Mouse (Mus musculus) gastrocnemius, adult 2 months (tissue): ENCODE measurements around the gene Gm49661. TPM values are rescaled to one million over a fixed set of nuclear protein-coding genes. Genes with fewer than 3 reads are reported as not detected.

Experiments used
- DNase-seq: peaks from one replicate; pipeline ENCODE4 v3.0.0; 2022
- H3K27ac ChIP-seq: fragments of 200-600 bp; 2 replicates; pipeline ENCODE4 v1.8.1; 2022; ENCODE audit warnings: mild to moderate bottlenecking
- H3K4me3 ChIP-seq: fragments of 200-600 bp; 2 replicates; pipeline ENCODE4 v1.8.1; 2022; ENCODE audit warnings: mild to moderate bottlenecking, moderate library complexity
- CTCF ChIP-seq: fragments of 200-600 bp; IDR thresholded peaks from 2 replicates; pipeline ENCODE4 v1.8.1; 2022; ENCODE audit warnings: antibody characterized with exemption, mild to moderate bottlenecking, moderate library complexity
- intact Hi-C: fragments of 180-260 bp; cut with DNase I; formaldehyde crosslinking; loops from one replicate; pipeline ENCODE4 v1.15.1; 2025
- total RNA-seq, 2 experiments: library from RNA; stranded (reverse); gene quantifications; 2 replicates each; pipeline ENCODE4 v1.2.3; 2021

Gm49661 gene
- total RNA-seq, 2 experiments from 2014 or later, result not detected

DNA sequence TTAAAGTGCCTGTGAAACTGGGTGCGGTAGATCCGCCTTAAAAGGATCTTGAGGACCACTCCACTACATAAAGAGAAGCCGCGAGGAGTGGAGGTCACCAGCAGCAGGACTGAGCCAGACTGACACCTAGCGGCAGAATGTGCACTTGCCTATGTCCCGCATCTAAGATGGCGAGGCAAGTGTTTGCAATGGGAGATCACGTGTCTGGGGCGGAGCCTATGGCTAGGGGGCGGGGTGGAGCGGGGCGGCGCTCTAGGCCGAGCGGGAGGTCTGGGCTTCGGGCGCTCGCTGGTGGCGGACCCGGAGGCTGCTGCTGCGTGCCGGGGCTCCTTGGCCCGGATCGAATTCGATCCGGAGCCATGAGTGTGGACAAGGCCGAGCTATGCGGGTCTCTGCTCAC is 21.1 kb upstream of the Gm49661 start, which contains the start of gene Hook2:
Hook2 (plus strand) TSS at position 255 of the 400 bp plus-strand sequence.
- intact Hi-C loops, result loop anchor here (1.0 kb wide), 1 partner anchor 15 kb away; no protein-coding TSS in a partner anchor
- peak within 1 kb of the TSS; percentile 83 for H3K4me3 ChIP-seq
- peak; percentile 98 for DNase-seq
- peak; percentile 73 for TF ChIP-seq CTCF
- peak within 1 kb of the TSS; percentile 90 for H3K27ac ChIP-seq

DNA sequence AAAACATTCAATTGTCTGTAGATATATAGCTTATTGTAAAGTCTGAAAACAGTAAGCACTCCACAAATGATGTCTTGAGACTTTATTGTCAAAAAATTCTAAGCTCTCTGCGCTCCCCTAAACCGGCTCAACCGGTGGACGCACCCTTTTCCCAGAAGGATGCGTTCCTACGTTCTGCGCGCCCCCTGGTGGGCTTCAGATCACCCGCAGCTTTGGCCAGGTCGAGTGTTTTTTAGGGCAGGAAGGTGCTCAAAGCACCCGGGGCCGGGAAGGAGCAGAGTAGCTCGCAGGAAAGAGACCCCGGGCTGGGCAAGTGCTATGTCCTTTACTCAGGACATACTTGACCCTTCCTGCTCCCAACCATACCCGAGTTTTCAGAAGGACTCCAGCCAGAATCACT is 20.6 kb upstream of the Gm49661 start:
- H3K27ac ChIP-seq, result peak overlapping the region; percentile 90
- intact Hi-C loops, result loop anchor here (1.0 kb wide), 1 partner anchor 15 kb away; no protein-coding TSS in a partner anchor
- peak overlapping the region; percentile 83 for H3K4me3 ChIP-seq
- peak; percentile 88 for TF ChIP-seq CTCF
- peak; percentile 94 for DNase-seq

DNA sequence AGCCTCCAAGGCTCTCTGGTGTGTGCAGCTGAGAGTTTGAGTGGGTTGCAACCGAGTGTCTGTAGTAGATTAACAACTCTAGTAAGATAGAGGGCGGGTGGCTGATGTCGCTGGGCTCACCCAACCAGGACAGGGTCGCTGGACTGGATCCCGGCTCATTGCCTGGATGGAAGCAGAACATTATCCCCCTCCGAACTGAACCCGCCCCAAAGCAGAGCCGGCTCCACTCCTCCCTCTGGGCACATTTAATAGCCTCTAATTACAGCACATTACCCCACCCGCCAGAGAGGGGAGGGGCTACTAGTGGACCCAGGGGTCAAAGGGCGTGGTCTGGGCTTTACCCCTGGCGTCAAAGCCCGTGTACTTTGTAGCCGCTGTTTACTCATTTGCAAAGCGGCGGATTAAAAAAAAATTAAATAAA is 20.1 kb upstream of the Gm49661 start:
- intact Hi-C loops, result no loop called here
- Histone ChIP-seq H3K4me3 (peak overlapping the region; percentile 83), H3K27ac (peak overlapping the region; percentile 90)

DNA sequence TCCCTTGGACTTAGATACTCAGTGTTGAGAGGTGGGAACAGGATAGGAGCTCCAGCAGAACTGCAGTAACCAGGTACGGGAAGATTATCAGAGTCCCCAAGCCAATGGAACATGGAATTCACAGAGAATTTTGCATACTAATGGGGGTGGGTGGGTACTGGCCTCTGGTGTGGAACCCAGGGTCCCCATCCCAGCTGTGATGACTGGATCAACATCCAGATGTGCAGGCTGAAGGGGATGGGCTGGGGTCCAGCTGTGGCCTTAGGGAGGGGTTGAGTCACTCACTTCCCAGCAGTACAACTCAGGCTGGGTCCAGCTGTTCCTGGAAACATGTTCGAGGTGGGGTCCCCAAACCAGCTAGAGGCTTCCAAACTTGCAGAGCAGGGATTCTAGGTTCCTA is 18.7 kb upstream of the Gm49661 start:
- Histone ChIP-seq H3K4me3 (no peak overlapping the region), H3K27ac (no peak overlapping the region)
- TF ChIP-seq CTCF, result no peak
- no peak for DNase-seq
- intact Hi-C loops, result no loop called here

More for the DNA sequence above, 20.1 kb upstream of the Gm49661 start:
- DNase-seq, result peak; percentile 83
- no peak for TF ChIP-seq CTCF

DNA sequence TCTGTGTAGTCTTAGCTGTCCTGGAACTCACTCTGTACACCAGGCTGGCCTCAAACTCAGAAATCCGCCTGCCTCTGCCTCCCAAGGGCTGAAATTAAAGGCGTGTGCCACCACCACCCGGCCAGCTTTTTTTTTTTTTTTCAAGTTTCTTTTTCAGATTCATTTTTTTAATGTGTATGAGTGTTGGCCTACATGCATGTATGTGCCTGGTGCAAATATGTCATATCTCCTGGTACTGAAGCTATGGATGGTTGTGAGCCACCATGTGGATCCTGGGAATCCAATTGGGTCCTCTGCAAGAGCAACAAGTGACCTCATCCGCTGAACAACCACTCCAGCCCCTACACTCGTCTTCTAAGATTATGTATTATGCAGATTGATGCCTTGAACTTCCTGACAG is 18.2 kb upstream of the Gm49661 start:
- intact Hi-C loops, result no loop called here
- TF ChIP-seq CTCF, result no peak
- Histone ChIP-seq H3K4me3 (no peak overlapping the region), H3K27ac (no peak overlapping the region)
- no peak for DNase-seq

DNA sequence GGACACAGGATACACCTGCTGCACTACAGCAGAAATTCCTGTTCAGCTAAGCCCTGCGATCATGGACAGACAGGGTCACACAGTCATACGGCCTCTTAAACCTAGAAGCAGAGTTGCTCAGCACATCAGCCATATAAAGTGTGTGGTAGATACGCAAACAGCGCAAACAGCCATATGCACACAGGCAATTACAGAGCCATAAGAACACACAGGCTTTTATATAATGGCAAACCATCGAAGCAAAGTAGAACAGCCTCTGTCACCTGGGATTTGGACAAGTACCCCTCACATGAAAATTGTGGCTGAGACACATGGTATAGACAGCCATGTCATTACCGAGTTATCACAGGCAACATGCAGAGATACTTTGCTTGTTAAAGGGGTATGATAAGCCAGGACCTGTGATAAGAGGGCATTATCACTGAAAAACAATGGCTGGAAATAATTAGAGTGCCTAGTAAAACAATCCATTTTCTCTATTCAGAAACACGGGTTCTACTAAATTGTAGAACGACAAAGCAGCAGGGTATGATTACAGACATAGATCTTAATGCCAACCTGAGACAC is 17.2 kb upstream of the Gm49661 start:
- DNase-seq, result no peak
- intact Hi-C loops, result no loop called here
- H3K27ac ChIP-seq, result peak overlapping the region; percentile 87
- no peak for TF ChIP-seq CTCF
- H3K4me3 ChIP-seq, result peak overlapping the region; percentile 86

DNA sequence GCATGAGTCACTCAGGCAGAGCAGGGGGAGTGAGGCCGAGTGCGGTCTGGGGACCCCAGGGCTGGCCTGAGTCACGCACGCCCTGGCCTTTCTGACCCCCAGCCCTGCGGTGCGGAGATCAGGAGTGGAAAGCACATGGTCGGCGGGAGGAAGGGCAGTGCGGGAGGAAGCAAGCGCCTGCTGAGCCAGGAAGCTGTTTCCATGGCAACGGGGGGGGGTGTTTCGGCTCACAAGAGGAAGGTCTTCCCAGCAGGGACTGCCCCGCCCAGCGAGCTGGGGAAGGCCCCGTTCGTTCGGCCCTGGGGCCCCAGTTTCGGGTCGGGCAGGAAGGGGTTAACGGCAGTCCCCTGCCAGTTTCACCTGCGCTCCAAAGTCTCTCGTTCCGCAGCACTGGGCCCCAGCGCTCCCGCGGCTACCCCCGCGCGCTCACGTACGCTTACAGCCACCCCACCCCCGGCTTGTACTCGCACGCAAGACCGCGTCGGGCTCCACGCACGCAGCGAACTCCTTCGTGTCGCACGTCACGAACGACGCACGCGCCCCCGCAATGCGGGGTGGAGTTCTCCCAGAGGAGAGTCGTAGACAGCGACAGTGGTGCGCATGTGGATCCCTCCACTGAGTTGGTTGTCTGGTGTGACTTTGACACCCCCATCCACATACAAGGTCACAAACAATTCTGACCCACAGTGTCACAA is 16.6 kb upstream of the Gm49661 start:
- Histone ChIP-seq H3K27ac (peak overlapping the region; percentile 87), H3K4me3 (peak overlapping the region; percentile 86)
- intact Hi-C loops, result no loop called here
- DNase-seq, result peak; percentile 87
- no peak for TF ChIP-seq CTCF

DNA sequence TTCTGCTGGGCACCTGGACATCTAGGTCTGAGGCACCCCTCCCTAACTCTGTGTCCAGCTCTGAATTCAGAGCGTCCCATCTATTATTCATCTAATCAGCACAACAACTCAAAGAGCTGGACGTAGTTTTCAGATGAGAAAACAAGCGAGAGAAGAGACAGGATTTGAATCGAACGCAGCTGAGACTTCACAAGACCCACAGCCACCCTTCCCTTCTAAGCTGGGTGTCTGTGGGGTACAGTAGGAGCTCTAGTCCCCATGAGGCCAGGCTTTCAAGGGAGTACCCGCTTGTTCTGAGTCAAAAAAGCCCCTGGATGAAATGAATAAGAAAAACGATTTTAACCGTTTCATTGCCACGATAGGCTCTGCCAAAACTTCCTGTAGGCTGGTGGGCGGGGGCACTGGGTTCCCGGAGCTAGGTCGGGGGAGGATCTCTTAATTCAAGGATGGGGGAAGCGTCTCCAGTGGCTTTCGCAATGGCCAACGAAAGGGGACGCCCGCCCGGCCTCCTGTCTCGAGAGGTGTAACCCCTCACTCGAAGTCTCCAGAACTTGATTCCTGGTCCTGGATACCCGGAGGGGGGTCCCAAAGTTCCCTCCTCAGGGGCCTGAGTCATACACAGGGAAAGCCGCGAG is 15.9 kb upstream of the Gm49661 start:
- no peak for DNase-seq
- intact Hi-C loops, result no loop called here
- peak overlapping the region; percentile 87 for H3K27ac ChIP-seq
- H3K4me3 ChIP-seq, result peak overlapping the region; percentile 86
- TF ChIP-seq CTCF, result no peak

DNA sequence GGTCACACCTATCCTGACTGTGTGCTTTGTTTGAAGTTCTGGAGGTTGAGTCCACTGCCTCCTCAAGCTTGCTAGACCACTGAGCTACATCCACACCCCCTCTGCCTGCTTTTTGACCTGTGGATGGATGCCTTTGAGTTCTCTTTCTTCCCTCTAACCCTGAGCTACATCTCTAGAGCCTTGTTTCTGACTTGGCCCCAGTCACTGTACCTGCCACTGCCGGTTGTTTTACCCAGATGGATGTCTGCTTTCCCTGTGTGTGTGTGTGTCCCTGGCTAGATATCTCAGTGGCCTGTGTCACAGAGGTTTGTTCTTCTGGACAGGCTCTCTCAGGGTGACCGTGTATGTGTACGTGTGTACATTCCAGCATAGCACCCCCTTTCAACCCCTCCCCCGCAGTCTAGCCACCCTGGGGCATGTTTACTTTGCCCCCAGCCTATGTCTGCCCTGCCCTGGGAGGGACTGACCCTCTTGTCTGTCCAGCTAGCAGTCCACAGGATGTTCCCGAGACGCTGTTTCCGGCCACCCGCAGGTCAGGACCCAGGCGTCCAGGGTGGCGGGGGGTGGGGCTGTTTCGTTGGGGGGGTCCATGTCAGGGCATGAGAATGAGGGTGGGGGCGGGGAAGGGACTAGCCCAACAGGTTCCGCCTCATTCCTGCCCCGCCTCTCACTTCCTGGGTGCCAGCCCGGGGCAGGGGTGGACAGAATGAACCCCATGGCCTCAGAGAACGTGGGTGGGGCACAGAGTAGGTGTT is 15.2 kb upstream of the Gm49661 start:
- Histone ChIP-seq H3K27ac (peak overlapping the region; percentile 87), H3K4me3 (peak overlapping the region; percentile 86)
- intact Hi-C loops, result no loop called here
- DNase-seq, result no peak
- no peak for TF ChIP-seq CTCF

DNA sequence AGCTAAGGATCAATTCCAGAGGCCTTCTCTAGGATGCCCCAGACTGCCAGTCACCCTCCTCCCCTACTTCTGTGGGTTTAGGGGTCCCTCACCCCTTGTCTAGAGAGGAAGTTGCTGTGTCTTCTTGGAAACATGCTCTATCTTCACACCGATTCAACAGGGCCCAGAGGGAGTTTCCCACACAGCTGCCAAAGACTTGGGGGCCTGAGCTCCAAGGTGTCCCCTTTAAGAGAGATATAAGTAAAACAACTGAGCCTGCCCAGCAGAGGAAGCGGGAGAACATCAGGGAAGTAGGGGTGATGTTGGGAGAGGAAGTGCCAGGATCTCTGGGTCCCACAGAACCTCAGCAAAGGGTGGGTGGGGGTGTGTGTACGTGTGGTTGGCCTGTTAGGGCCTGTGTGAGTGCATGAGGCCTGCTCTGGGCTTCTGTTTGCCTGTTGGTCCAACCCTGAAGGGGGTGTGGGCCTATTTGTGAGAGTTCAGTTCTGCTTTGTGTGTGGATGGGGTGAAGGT is 13.3 kb upstream of the Gm49661 start:
- Histone ChIP-seq H3K4me3 (no peak overlapping the region), H3K27ac (peak overlapping the region; percentile 100; the same call in 1 of the 2 replicates)
- no peak for TF ChIP-seq CTCF
- intact Hi-C loops, result no loop called here
- no peak for DNase-seq

DNA sequence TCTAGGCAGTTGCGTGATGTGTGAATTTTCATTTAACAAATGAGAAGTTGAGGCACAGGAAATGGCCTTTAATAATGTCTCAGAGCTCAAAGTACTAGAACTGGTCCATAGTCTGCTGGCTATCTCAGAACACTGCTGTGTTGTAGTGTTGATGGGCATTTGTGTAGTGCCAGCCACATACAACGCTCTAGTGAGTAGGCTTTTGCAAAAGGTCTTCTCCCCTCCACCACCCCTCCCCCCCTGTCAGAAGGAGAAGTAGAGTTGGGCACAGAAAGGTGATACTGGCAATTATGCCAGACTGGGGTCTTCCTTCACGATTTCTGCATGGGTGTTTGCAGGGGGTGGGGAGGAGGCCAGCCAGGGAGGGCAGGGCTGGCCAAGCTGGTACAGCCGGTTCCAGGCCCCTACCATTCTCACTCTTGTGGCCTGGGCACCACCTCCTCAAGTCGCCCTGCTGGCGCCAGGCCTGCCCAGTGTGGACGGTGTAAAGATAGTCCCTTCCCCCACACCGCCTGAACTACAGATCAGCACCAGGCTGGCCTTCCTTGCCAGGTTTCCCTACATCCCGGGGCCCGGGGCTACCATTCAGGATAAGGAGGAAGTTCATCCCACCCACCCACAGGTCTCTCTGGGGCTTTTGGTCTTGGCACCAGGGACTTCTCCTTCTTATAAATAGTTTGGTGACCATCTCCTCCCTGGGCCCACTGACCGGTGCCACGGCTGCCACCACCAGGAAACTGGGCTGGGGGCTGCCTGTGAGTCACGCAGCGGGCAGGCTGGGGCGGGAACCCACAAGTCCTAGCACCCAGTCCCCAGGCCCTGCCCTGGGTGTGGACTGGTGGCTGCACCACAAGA is 12.6 kb upstream of the Gm49661 start:
- DNase-seq, result peak; percentile 26
- TF ChIP-seq CTCF, result no peak
- Histone ChIP-seq H3K27ac (peak overlapping the region; percentile 100), H3K4me3 (no peak overlapping the region)
- intact Hi-C loops, result no loop called here
